Mouse (Mus musculus) layer of hippocampus, postnatal 10 days (tissue): ENCODE measurements around the gene Adgrf2. TPM values are rescaled to one million over a fixed set of nuclear protein-coding genes. Genes with fewer than 3 reads are reported as not detected.

ENCODE experiments used
- total RNA-seq, 2 experiments: library from RNA; stranded (reverse); gene quantifications; 2 replicates each; pipeline ENCODE4 v1.2.3; 2021

The Adgrf2 gene
- total RNA-seq, 2 experiments from 2014 or later = 0.42 to 0.66 TPM

Other genes with a start within 250 kb of the Adgrf2 start
- gene Opn5, start 130.8 kb downstream of the Adgrf2 start, total RNA-seq = not detected
- under 1 TPM; 0.65 to 0.85 TPM for gene Adgrf4, start 49.9 kb downstream of the Adgrf2 start, total RNA-seq
- gene Cd2ap, start 134.5 kb upstream of the Adgrf2 start, total RNA-seq = 10 to 100 TPM; 22.1 to 26.7 TPM